Mouse (Mus musculus) kidney, embryonic 14.5 days (tissue): Measurements from ENCODE around the gene Insyn1. TPM values are rescaled to one million over a fixed set of nuclear protein-coding genes. Genes with fewer than 3 reads are reported as not detected.

ENCODE experiments used
- ATAC-seq: fragments of 200-750 bp; cut with Nextera tagmentation; 2 replicates; pipeline ENCODE4 v1.8.0; 2017; ENCODE audit warnings: moderate number of reproducible peaks, mild to moderate bottlenecking, moderate TSS enrichment, moderate library complexity; ENCODE audit not compliant: low FRiP score, low TSS enrichment
- H3K27ac ChIP-seq: fragments of 300-500 bp; sonication (generic); 2 replicates; pipeline ENCODE4 v1.5.1; 2014; ENCODE audit warnings: low read depth, mild to moderate bottlenecking, low read length, moderate library complexity, mixed read lengths
- H3K27me3 ChIP-seq: fragments of 300-500 bp; sonication (generic); 2 replicates; pipeline ENCODE4 v1.6.1; 2014; ENCODE audit warnings: mild to moderate bottlenecking, low read length; ENCODE audit not compliant: control insufficient read depth, insufficient read depth
- H3K36me3 ChIP-seq: fragments of 300-500 bp; sonication (generic); 2 replicates; pipeline ENCODE4 v1.6.1; 2014; ENCODE audit warnings: low read length, mixed read lengths; ENCODE audit not compliant: control insufficient read depth, insufficient read depth
- H3K4me1 ChIP-seq: fragments of 300-500 bp; sonication (generic); 2 replicates; pipeline ENCODE4 v1.6.1; 2014; ENCODE audit warnings: low read length, mixed read lengths; ENCODE audit not compliant: control insufficient read depth, insufficient read depth
- H3K4me2 ChIP-seq: fragments of 300-500 bp; sonication (generic); replicated peaks from 2 replicates; pipeline ENCODE4 v1.6.1; 2014; ENCODE audit warnings: low read depth, mild to moderate bottlenecking, low read length
- H3K4me3 ChIP-seq: fragments of 300-500 bp; sonication (generic); 2 replicates; pipeline ENCODE4 v1.5.1; 2014; ENCODE audit warnings: mild to moderate bottlenecking, low read length
- H3K9ac ChIP-seq: fragments of 300-500 bp; sonication (generic); 2 replicates; pipeline ENCODE4 v1.6.1; 2014; ENCODE audit warnings: low read depth, mild to moderate bottlenecking, low read length, moderate library complexity
- H3K9me3 ChIP-seq: fragments of 300-500 bp; sonication (generic); 2 replicates; pipeline ENCODE4 v1.6.1; 2016; ENCODE audit warnings: low read length; ENCODE audit not compliant: control insufficient read depth
- WGBS: fragments of 180-500 bp; shearing (Covaris S2); extraction: QIAGEN DNeasy Blood & Tissue Kit; methylation state at CpG from one replicate; pipeline ENCODE4 v1.1.7; 2014; 5-methylcytosine and 5-hydroxymethylcytosine counted together
- polyA plus RNA-seq: library from polyadenylated mRNA; unstranded; fragments of >200 nt; fragmentation: Nextera tagmentation; extraction: Ambion mirVana; gene quantifications from 2 replicates; pipeline ENCODE4 v1.2.1, GENCODE M21; 2014

The Insyn1 gene
- polyA plus RNA-seq, 1 experiment from 2014 or later = 3.0 TPM

- 57% methylated on average over 5 of the region's 5 CpGs for WGBS
- no peak overlapping the region for H3K27ac ChIP-seq
- no peaks in the 10 kb centered on the region for H3K9me3 ChIP-seq
- no peaks in the 10 kb centered on the region for H3K4me1 ChIP-seq
- H3K4me3 ChIP-seq = no peak overlapping the region
- no peak overlapping the region for H3K4me2 ChIP-seq
- no peak overlapping the region for H3K9ac ChIP-seq
- H3K27me3 ChIP-seq = no peaks in the 10 kb centered on the region
- H3K36me3 ChIP-seq = peaks cover 10% of the 10 kb centered on the region; the same call in 1 of the 2 replicates
- ATAC-seq = no peak
Observed at GRCm38 (mm10) chr9:58520816-58521581, 32.6 kb downstream of the Insyn1 start.

- H3K4me3 ChIP-seq = no peak overlapping the region
- peaks cover 18% of the 10 kb centered on the region; the same call in 1 of the 2 replicates for H3K36me3 ChIP-seq
- no peak overlapping the region for H3K4me2 ChIP-seq
- no peak overlapping the region for H3K9ac ChIP-seq
- 61% methylated on average over 4 of the region's 4 CpGs for WGBS
- no peaks in the 10 kb centered on the region for H3K4me1 ChIP-seq
- no peaks in the 10 kb centered on the region for H3K9me3 ChIP-seq
- no peak for ATAC-seq
- H3K27me3 ChIP-seq = no peaks in the 10 kb centered on the region
- no peak overlapping the region for H3K27ac ChIP-seq
Observed at GRCm38 (mm10) chr9:58521883-58522423, 33.5 kb downstream of the Insyn1 start.

- ATAC-seq = no peak
- H3K4me1 ChIP-seq = 0 out of 2 replicates have a peak, but pooled peaks cover 3% of the 10 kb centered on the region
- no peak overlapping the region for H3K4me2 ChIP-seq
- no peak overlapping the region for H3K27ac ChIP-seq
- H3K9ac ChIP-seq = no peak overlapping the region
- H3K9me3 ChIP-seq = no peaks in the 10 kb centered on the region
- no peaks in the 10 kb centered on the region for H3K27me3 ChIP-seq
- H3K36me3 ChIP-seq = peaks cover 31% of the 10 kb centered on the region
- no peak overlapping the region for H3K4me3 ChIP-seq
- WGBS = 90% methylated on average over 4 of the region's 4 CpGs
Observed at GRCm38 (mm10) chr9:58525108-58525507, 36.7 kb downstream of the Insyn1 start.

- H3K9ac ChIP-seq = no peak overlapping the region
- H3K9me3 ChIP-seq = no peaks in the 10 kb centered on the region
- peak; percentile 69 for ATAC-seq
- H3K36me3 ChIP-seq = peaks cover 35% of the 10 kb centered on the region
- no peak overlapping the region for H3K27ac ChIP-seq
- H3K4me3 ChIP-seq = no peak overlapping the region
- 35% methylated on average over 4 of the region's 4 CpGs for WGBS
- H3K4me2 ChIP-seq = no peak overlapping the region
- H3K27me3 ChIP-seq = no peaks in the 10 kb centered on the region
- 0 out of 2 replicates have a peak, but pooled peaks cover 3% of the 10 kb centered on the region for H3K4me1 ChIP-seq
Observed at GRCm38 (mm10) chr9:58527841-58528240, 39.4 kb downstream of the Insyn1 start.

GRCm38 (mm10) chr9:58530407-58530806 is 42.0 kb downstream of the Insyn1 start:
- H3K36me3 ChIP-seq = peaks cover 38% of the 10 kb centered on the region
- no peak for ATAC-seq

GRCm38 (mm10) chr9:58532236-58532635 is 43.8 kb downstream of the Insyn1 start:
- H3K4me3 ChIP-seq = no peak overlapping the region
- WGBS = 98% methylated on average over 4 of the region's 4 CpGs
- no peak overlapping the region for H3K4me2 ChIP-seq
- no peaks in the 10 kb centered on the region for H3K27me3 ChIP-seq
- no peak overlapping the region for H3K27ac ChIP-seq
- no peaks in the 10 kb centered on the region for H3K9me3 ChIP-seq
- H3K4me1 ChIP-seq = 0 out of 2 replicates have a peak, but pooled peaks cover 3% of the 10 kb centered on the region
- H3K36me3 ChIP-seq = peaks cover 33% of the 10 kb centered on the region
- no peak overlapping the region for H3K9ac ChIP-seq
- ATAC-seq = no peak

More at GRCm38 (mm10) chr9:58530407-58530806, 42.0 kb downstream of the Insyn1 start:
- Histone ChIP-seq H3K4me1 (0 out of 2 replicates have a peak, but pooled peaks cover 3% of the 10 kb centered on the region), H3K27ac (no peak overlapping the region), H3K27me3 (no peaks in the 10 kb centered on the region), H3K4me3 (no peak overlapping the region), H3K9me3 (no peaks in the 10 kb centered on the region), H3K9ac (no peak overlapping the region), H3K4me2 (no peak overlapping the region)
- WGBS = 89% methylated on average over 13 of the region's 13 CpGs

- peaks cover 39% of the 10 kb centered on the region for H3K36me3 ChIP-seq
- H3K27me3 ChIP-seq = no peaks in the 10 kb centered on the region
- H3K9me3 ChIP-seq = no peaks in the 10 kb centered on the region
- H3K27ac ChIP-seq = no peak overlapping the region
- H3K4me2 ChIP-seq = no peak overlapping the region
- WGBS = 90% methylated on average over 6 of the region's 6 CpGs
- no peak overlapping the region for H3K4me3 ChIP-seq
- H3K4me1 ChIP-seq = 0 out of 2 replicates have a peak, but pooled peaks cover under 1% of the 10 kb centered on the region
- H3K9ac ChIP-seq = no peak overlapping the region
- ATAC-seq = no peak
Observed at GRCm38 (mm10) chr9:58533322-58533721, 44.9 kb downstream of the Insyn1 start.

GRCm38 (mm10) chr9:58534766-58535165 is 46.4 kb downstream of the Insyn1 start:
- H3K4me2 ChIP-seq = no peak overlapping the region
- H3K4me1 ChIP-seq = no peaks in the 10 kb centered on the region
- 0 out of 2 replicates have a peak, but pooled peaks have one; percentile 24 for ATAC-seq
- no peak overlapping the region for H3K4me3 ChIP-seq
- no peak overlapping the region for H3K9ac ChIP-seq
- H3K27me3 ChIP-seq = no peaks in the 10 kb centered on the region
- no peak overlapping the region for H3K27ac ChIP-seq
- WGBS = 60% methylated on average over 1 of the region's 1 CpGs
- H3K9me3 ChIP-seq = no peaks in the 10 kb centered on the region
- peaks cover 35% of the 10 kb centered on the region for H3K36me3 ChIP-seq
